Mouse (Mus musculus) 3T3-L1 (cell line): ENCODE measurements around the gene Fam170b.

ENCODE experiments used
- DNase-seq: peaks from one replicate; pipeline ENCODE4 v3.0.0-alpha.2; 2015; ENCODE audit warnings: low read depth, low spot score

Fam170b gene

DNA sequence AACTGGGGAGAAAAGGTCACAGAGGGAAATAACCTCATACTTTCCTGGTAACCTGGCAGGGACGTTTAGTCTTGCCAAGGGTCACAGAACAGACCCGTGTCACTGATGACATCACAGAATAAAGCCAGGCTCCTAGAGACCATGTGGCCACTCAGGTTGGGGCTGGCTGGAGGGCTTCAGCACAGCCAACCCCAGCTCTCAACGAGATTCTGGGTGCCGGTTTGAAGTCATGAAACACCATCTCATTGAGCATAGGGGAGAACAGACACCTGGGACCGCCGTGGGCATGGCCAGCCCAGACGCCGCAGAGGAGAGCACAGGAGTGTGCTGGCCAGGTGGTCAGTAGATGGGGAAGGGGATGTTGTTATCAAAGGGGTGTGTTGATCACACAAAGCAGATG lies at the start of gene Fam170b:
TSS of gene Fam170b (plus strand) at position 116 of the 400 bp plus-strand sequence.
- no peak for DNase-seq

DNA sequence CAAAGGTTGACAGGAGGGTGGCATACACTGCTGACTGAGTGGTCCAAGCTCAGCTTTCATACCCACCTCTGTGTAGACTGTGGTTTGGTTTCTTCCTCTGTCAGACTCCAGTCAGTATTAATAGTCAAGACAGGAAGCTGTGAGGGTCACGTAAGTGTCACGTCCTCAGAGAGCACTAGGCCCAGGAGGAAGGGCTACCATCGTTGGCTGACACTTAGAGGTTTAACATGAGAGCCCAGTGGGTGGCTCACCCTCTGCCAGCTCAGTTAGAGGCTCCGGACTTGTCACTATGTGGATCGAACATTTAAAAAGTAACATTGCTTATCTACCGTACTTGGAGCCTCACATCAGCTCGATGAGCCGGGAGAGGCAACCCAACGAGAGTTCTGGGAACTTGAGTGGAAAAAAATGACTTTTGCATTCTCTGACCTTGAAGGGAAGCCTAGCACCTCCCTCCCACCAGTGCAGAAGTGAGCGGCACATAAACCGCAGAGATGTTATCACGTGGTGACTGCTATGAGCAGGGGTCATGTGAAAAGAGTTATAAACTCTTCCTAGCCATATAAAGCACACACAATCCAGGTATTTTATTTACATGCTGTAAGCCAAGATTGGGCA lies 49.5 kb upstream of the Fam170b start:
- no peak for DNase-seq

DNA sequence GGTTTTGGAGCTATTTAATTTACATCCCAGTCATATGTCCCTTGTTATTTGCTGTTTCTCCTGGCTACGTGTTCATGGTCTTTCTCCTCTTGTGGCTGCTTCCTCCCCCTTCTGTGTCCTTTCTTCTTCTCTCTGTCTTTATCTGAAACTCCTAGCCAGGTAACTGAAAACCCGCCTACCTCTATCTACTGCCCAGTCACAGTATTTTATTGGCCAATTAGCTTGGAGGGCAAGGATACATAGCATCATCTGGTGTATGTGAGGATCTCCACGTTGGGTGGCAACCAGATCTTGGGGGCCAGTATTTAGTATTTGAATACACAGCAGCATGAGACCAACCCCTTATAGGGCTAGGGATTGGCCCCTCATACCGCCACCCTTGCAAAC lies 49.0 kb upstream of the Fam170b start:
- no peak for DNase-seq

GRCm38 (mm10) chr14:32785556-32786130 lies 48.1 kb upstream of the Fam170b start, which contains the start of gene Tmem273:
TSS of gene Tmem273 (plus strand) at chr14:32785963.
- no peak for DNase-seq

DNA sequence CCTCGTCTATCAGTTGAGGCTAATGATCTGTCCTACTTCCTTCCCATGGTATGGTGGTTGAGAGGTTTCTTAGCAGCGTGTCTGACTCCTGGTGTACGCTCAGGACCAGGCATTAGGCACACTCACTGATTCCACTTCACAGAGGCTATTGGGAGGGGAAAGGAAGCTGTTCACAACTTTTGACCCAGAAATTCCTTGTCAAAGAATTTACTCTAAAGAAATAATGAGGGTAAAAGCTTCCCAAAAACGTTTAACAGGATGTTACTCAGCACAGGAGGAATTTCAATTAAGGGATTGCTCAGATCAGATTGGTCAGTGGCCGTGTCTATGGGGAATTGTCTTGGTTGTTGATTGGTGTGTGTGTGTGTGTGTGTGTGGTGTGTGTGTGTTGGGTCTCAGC lies 46.1 kb upstream of the Fam170b start:
- DNase-seq = peak; percentile 45

DNA sequence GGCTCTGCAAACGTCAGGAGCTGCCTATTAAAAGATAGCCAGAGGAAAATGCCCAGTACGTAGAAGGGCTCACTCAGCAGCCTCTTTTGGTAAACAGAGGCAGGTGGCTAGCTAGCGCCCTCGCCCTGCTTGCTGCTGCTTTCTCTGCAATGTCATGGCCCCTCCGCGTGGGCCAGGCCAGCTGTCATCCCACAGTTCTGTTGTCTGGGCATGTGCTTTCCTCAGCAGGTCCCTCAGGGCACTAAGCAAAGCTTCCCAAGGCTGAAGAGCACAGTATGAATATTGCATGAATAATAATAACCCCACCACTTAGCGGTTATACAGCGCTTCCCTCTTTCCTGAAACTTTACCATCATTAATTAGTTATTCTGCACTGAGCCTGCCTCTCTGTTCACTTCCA lies 37.4 kb upstream of the Fam170b start:
- no peak for DNase-seq

DNA sequence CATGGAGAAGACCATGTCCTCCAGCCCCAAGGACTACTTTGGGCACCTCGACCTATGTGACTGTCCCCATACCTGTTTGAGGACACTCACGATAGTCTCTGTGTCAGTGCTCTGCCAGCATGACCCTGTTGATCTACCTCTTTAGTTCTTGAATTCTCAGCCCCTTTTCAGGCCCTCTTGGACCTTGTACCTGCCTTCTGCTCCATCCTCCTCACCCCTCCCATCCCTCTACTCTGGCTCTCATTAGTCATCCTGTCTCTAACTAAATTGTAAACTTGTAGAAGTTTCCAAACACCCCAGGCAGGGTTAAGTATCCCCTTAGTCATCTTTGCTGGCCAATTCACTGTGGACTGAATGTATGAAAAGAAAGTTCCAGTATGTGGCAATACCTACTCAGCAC lies 36.0 kb upstream of the Fam170b start:
- DNase-seq = no peak

DNA sequence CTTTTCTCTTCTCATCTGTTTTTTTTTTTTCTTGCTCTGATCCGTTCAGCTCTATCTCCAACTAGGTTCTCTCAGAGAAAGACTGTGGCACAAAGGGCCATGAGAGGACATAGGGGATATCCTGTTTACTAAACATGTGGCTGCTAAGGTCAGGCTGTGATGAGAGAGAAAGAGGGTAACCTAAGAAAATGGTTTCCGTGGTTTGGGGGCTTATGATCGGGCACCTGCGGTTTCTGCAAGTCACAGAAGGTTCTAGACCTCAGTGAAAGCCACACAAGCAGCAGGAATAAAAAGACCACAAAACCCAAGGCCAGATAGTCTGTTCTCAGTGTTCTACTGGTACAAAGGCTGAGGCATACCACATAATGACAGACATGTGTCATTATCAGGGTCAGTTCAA lies 35.4 kb upstream of the Fam170b start:
- no peak for DNase-seq

GRCm38 (mm10) chr14:32800048-32800447 lies 33.7 kb upstream of the Fam170b start:
- no peak for DNase-seq

DNA sequence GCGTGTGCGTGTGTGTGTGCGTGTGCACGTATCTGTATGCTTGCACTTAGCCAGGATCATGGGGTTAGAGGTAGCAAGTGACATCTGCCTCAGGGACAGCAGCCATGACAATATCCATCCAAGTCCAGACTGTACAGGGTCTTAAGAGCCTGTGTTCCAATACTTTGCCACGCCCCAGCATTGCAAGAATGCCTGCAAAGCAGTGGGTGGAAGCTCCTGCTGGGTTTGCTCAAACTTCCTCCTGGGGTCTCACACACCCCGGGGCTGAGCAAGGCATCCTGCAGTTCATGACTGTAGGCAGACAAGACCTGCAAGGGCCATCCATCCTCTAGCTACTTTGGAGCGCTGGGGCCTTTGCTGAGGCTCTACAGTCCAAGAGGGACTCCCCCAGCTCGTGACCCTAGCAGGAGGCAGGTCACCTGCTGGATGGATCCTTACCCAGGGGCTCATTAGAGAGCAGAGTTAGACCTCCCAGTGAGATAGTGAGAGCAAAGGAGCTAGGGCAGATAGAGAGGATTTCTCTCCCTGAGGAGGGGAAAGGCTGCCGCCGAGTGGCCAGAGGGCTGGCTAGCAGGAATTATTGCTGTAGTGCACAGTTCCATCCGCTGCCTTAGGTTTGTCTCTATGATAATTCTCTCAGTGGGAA lies 32.6 kb upstream of the Fam170b start:
- DNase-seq = no peak

DNA sequence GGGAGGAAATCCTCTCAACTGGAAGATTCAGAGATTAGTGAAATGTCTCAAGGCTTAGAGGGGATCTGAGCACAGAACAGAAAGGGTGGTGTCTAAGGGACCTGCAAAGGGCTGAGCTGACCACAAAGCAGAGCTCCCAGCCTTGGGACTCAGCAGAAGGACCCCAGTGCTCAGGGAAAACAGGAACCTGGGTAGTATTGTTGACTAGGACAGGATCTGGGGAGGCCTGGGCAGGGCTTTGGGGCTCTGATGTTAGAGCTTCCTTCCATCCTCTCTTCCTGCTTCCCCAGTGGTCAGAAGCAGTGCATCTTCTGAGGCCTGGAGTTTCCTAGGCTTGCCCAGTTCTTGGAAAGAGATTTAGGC lies 32.1 kb upstream of the Fam170b start:
- DNase-seq = no peak

- DNase-seq = no peak
Measured at GRCm38 (mm10) chr14:32810111-32810510, 23.7 kb upstream of the Fam170b start.

GRCm38 (mm10) chr14:32812429-32812828 lies 21.3 kb upstream of the Fam170b start:
- DNase-seq = no peak

DNA sequence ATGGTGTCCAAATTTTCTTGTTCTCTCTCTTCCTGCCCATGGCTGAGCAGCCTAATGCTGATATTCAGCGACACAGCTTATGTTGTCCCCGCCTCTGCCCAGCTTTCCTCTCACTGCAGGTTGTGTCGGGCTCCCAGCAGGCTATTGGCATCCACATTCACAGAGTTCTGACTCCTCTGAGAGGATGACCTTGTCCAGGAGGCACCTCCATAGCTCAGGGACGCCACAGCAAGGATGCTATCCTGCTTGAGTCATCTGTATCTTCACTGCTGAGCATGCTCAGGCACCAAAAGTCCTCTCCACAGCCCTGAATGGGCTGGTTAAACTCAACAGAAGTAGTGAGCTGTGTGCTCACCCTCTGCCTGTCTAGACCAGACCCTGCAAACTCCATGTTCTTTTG lies 18.8 kb upstream of the Fam170b start:
- no peak for DNase-seq

- DNase-seq = peak; percentile 12
Measured at GRCm38 (mm10) chr14:32816533-32816932, 17.2 kb upstream of the Fam170b start.

GRCm38 (mm10) chr14:32817258-32817657 lies 16.5 kb upstream of the Fam170b start:
- DNase-seq = no peak

DNA sequence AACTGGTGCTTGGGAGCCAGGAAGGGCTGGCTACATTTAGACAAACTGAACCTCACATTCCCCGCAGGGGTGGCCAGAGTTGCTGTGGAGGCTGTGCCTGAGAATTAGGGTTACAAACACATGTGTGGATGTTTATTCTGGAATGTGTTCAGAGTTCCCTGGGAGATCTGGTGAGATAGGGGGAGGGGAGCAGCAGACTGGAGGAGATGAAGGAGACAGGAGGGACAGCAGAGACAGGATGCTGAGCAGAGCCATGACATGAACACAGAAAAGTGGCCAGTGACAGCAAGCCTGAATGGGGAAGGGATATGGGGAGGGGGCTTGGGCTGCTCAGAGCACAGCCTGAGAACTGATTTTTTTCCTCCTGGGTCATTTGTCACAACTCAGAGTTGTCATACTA lies 14.5 kb upstream of the Fam170b start:
- DNase-seq = no peak

- no peak for DNase-seq
Measured at GRCm38 (mm10) chr14:32822812-32823211, 10.9 kb upstream of the Fam170b start.

DNA sequence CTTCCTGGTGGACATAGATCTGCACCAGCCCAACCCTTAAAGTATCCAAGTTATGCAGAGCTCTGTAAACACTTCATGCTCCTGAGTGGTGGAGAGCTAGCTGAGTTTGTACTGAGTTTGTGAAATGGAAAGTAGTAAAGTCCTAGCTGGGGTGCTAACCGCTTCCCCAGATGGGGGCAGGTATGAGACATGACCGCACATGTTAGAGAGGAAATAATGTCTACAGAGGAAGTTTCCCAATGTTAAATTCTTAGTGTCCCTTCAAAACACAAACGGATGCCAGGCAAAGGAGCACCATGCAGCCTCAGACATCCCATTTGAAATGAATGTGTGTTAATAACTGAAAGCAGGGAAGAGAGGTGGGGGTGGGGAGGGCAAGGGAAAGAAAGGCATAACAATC lies 9.9 kb upstream of the Fam170b start:
- DNase-seq = no peak

DNA sequence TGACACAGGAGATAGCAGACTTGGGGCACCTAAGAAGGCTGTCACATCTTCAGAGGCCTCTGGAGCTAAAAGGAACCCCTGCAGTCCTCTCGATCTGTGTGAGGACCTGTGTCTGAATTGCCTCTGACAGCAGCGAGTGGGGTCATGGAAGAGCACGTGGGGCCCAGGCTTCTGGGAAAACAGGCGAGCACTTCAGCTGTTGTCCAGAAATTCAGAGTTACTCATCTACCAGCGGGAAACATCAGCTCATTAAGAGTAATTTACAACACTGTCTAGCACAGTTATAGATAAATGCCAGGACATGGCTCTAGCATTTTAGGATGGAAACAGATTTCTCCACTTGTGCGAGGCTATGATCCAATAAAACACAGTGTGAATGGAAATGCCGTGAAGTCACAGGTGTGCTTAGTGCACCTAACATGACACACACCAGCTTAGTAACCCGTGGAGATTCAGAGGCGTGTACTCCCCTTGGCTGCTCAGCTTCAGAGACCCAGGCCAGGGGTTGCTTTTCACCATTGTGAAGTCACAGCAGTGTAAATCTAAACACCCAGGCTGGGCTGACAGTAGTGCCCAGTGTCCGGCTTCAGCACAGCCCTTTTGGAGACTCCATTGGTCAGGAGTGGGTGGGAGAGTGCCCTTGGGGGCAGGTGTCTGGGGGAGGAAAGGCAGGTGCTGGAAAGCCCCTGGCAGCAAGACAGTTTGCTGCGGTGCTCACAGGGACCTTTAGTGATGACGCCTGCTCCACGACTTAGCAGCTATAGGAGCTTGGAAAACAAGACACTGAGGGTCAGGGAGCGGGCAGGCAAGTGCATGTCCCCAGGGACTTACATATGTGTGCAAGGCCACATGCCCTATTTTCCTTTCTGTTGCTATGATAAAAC lies 9.3 kb upstream of the Fam170b start:
- DNase-seq = no peak

GRCm38 (mm10) chr14:32825426-32826032 lies 8.2 kb upstream of the Fam170b start:
- DNase-seq = no peak

GRCm38 (mm10) chr14:32827165-32827564 lies 6.6 kb upstream of the Fam170b start:
- no peak for DNase-seq
